Mouse (Mus musculus): ENCODE measurements around the gene Arl5a.

Arl5a gene

GRCm38 (mm10) chr2:52422871-52423610, 1.7 kb downstream of the Arl5a start:
- no peak for DNase-seq (ENCODE audit: low read depth, low spot score)

DNA sequence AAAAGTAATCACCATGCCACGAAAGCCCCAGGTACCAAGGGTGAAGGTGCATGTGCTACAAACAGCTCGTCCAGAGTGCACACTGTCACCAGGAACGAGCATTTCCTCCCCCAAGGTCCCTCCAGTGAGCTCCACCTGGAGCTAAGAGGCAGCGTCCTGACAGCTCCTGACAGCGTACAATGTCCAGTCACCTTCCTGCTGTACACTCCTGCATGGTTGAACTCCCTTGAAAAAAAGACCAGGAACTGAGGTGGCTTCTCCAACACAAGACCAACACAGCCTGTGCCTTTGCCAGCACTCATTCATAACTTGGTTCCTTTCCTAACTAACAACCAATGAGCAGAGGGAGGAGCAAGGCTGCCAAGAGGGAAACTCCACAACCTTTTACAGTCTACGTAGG, 3.5 kb downstream of the Arl5a start:
- DNase-seq (ENCODE audit: low read depth, low spot score): no peak

DNA sequence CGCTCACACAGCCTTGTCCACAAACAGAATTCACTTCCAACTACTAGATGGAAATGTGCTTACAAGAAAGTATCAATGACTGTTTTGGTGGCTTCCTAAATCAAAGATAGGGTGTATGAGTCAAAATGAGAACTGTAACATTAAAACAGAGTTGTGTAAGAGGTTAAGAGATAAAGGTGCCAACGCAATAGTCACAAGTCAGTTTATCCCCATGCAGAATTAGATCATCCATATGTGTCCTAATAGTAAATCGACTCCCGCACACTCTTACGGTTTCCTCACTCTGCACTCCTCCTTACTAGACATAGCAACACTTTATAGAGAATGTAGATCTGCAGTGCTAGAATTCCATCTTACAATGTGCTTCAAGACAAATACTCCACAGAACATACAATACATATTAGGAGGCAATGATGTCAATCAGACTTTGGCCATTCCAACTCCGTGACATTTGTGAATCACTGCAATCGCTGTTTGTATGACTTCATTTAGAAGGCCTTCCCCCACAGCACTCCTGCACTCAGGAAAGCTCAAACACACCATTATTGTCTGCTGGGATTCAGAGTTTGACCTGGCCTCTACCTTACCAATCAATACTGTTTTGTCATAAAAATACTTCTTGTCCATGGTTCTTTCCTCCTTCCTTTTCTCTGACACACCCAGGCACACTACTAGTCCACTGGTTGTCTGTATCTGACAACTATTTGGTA, 4.5 kb downstream of the Arl5a start:
- no peak for DNase-seq (ENCODE audit: low read depth, low spot score)

GRCm38 (mm10) chr2:52419295-52419694, 5.4 kb downstream of the Arl5a start:
- no peak for DNase-seq (ENCODE audit: low read depth, low spot score)

DNA sequence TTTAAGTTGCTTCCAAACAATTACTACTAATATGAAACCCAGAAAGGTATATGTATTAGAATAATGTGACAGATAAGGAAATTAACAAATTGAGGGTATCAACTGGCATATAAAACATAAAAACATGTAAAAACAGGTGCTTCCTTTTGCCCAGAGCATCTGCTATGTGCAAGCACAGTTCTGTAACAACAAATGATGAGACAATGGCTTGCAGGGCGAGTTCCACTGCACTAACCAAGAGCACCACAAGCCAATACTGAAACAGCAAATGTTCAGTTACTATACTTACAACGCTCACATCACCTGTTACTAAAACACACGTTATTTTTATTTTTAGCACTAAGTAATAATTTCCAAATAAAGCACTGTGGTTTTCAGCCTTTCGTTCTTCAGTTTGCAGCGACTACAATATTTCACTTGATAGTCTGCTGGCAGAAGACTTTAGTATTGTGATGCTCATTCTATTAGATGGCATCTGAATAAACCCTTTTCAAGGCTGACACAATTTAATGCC, 12.1 kb downstream of the Arl5a start:
- DNase-seq (ENCODE audit: low read depth, low spot score): no peak

GRCm38 (mm10) chr2:52406480-52406879, 18.2 kb downstream of the Arl5a start:
- DNase-seq (ENCODE audit: low read depth, low spot score): peak; percentile 39

DNA sequence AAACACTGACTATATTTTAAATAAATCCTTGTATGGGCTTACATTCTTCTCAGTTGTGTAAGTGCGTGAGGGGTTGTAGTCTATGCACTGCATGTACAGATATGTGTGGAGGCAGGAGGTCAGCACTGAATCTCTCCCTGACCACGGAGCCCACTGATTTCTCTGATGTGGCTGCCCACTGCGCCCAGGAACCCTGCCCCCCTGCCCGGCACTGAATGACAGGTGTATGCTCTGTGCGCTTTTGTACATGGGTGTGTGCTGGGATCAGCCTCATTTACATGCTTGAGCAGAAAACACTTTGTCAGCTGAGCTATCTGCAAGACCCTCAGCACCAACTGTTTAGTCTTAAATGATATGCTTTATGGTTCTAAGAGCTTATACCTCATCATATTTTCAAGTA, 19.5 kb downstream of the Arl5a start:
- DNase-seq (ENCODE audit: low read depth, low spot score): no peak

- DNase-seq (ENCODE audit: low read depth, low spot score): peak; percentile 38
These were observed 30.2 kb downstream of the Arl5a start for GRCm38 (mm10) chr2:52394529-52394928.

DNA sequence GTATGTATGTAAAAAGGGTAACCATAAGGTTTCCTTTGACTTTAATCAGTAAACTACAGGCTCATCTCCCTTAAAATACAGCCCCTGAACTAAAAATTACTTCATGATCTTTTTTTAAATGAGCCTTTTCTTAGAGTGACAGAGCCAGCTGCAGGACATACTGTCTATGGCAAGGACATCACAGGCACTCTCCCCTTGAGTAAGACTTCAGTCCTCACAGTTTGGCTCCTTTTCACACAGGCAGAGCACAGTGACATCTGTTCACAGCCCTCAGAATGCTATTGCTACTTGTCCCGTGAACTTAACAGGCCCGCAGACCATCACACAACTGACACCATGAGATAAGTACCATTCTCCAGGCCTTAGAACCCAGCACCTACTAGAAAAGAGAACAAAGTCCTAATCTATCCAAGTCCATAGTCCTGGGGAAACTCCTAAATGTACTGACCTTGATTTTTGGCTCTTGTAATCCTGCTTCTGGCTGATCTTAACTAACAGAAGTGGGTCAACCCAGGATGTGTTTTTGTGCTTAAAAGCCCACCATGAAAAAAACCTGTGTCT, 34.2 kb downstream of the Arl5a start:
- DNase-seq (ENCODE audit: low read depth, low spot score): no peak

- DNase-seq (ENCODE audit: low read depth, low spot score): no peak
These were observed 34.7 kb downstream of the Arl5a start for GRCm38 (mm10) chr2:52389975-52390374.

DNA sequence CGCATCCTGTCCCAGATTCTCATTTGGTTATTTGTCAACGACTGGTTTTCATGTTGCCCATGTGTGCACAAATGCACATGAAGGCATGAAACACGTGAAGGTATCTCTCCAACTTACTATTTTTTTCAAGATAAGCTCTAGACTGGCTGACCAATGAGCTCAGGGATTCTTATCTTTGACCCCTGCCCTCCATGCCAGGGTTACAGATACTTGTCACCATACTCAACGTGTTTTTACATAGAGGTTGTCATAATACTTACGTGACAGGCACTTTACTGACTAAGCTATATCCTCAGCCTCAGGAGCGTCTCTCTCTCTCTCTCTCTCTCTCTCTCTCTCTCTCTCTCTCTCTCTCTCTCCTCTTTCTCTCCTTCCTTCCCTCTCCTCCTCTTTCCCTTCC, 38.2 kb downstream of the Arl5a start:
- no peak for DNase-seq (ENCODE audit: low read depth, low spot score)

DNA sequence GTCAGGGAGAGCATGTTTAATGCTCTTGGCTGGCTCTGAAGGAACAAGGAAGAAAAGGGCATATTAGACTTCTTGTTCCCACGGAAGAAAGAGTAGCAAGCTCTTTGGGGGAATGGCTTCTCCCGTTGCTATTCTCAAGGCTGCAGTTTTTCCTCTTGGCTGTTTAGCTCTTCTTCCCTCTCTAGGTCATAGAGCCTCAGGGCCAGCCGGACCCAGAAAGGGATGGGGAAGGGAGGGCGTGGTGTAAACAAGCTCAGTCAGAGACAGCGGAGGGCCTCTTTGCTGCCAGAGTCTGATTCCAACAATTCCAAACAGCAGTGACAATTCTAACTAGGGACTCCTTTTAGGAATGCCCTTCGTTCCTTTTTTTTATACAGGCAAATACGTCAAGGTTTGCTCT, 38.7 kb downstream of the Arl5a start:
- DNase-seq (ENCODE audit: low read depth, low spot score): no peak

DNA sequence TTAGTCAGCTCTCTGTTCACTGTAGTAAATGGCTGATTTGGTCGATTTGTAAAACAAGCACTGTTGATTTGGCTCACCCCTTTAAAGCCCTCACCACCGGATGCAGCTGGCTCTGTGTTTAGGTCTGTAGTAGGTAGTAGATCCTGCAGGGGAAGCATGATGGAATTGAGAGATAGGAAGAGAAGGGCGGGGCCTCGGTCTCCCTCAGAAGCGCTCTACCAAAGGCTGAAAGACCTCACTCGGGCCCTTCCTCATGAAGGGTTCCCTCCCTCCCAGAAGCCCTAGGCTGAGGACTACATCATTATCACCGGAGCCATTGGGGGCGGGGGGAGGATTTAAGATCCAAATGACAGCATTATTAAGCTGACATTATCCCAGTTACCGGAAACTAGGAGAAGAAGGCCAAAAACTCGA, 45.8 kb downstream of the Arl5a start:
- no peak for DNase-seq (ENCODE audit: low read depth, low spot score)

GRCm38 (mm10) chr2:52378448-52378804, 46.3 kb downstream of the Arl5a start, which contains the start of gene Neb:
Gene Neb, minus strand, starts transcription at chr2:52378474.
- no peak for DNase-seq (ENCODE audit: low read depth, low spot score)

GRCm38 (mm10) chr2:52377706-52378447, 46.8 kb downstream of the Arl5a start:
- no peak for DNase-seq (ENCODE audit: low read depth, low spot score)

- no peak for DNase-seq (ENCODE audit: low read depth, low spot score)
These were observed 50.0 kb downstream of the Arl5a start for GRCm38 (mm10) chr2:52374706-52375105.

DNA sequence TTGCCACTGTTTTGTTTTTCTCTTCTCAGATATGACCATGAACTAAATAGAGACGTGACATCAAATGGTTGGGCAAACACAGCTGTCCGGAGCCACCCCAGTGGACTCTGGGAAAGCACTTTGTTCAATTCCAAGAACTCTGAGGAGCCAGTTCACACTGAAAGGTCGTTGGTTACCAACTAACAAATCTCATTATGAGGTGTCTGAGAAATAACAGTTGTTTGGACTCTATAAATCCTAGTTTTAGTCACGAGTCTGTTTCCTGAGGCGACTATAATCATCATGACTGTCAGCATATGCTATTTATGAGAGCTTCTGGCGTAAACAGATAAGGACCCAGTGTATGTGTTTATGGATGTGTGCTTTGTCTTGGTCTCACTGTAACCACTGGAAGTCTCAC, 52.2 kb downstream of the Arl5a start:
- no peak for DNase-seq (ENCODE audit: low read depth, low spot score)

DNA sequence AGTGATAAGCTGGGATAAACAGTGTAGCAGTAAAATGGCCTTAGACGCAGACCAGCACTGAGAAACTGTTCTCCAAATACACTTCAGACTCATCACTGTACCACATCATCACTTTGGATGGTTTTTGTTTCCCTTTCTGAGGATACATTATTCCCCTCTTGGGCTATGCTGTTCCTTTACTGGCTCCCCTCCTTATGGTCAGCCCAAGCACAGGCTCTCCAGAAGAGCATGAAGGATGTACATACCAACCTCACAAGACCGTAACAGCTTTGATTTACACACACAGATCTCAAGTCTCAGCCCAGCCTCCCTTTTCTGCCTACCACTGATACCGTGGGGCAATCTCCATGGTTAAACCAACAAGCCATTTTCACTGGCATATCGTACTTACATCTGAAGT, 52.6 kb downstream of the Arl5a start:
- DNase-seq (ENCODE audit: low read depth, low spot score): no peak

DNA sequence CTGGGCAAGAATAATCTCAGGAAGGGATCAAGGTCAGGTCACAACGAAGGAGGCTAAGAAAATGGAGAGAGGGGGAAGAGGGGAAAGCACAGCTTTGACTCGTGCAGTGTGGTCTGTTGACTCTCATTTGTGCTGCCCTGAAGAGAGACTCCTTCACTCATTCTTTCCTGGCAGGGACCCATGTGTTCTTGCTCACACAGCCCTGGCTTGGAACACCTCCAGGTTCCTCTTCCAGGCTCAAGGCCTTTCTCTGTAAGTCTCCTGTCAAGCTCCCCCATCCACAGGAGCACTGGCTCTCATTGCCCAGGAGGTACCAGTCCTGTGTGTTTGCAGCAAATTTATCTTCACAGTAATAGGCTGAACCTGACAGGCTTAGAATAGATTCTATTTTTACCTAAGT, 53.6 kb downstream of the Arl5a start:
- peak; percentile 75 for DNase-seq (ENCODE audit: low read depth, low spot score)

DNA sequence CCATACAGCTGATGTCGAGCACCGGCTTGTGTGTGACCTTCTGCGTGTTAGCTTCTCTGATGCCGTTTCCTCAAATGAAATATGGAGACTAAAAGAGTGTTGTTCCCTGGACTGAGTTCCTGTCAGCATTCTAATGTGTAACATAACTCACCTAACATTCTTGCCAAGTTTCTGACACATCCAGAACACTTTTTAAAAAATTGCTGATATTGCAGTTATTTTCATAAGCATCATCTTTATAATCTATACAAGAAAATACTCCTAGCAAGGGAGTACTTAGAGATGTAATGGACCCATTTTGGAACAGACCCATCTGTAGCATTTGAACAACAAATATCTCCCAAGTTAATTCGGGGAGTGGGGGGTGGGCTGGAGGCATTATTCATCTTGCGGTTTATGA, 55.1 kb downstream of the Arl5a start:
- DNase-seq (ENCODE audit: low read depth, low spot score): peak; percentile 6

- DNase-seq (ENCODE audit: low read depth, low spot score): no peak
These were observed 57.0 kb downstream of the Arl5a start for GRCm38 (mm10) chr2:52367665-52368064.

DNA sequence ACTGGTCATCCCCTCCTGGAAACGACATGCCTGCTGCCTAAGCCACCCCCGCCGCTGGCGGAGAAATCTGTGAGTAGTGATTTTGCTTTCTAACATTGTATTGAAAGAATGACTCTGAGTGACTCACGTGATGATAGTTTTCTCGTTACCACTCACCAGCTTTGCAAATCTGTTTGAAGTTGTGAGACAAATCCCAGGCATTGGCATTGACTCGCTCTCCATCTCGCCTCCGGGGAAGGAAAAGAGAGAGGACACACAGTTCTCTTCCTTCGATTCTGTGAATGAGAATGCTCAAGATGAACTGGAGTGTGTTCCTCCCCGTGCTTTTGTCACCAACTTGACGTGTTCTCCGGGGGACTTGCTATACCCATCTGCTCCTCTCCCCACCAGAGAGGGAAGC, 57.5 kb downstream of the Arl5a start:
- no peak for DNase-seq (ENCODE audit: low read depth, low spot score)

Data from 3T3-L1 (cell line).